ENCODE assay signal across 8 mouse cellular contexts in genomic region chr3:152209177-152209966, GRCm38 (mm10). TPM values are rescaled to one million over a fixed set of nuclear protein-coding genes. Genes with fewer than 3 reads are reported as not detected.
DNase-seq lines count a peak whose midpoint lies in the region; ATAC-seq and TF ChIP-seq lines count a peak whose summit lies in the region.

No protein-coding gene starts in this region.

- TF ChIP-seq POLR2A in heart, adult 2 months (IDR thresholded peaks at IDR 0.05; ENCODE audit: insufficient read depth, low read depth, low read length), result 0 out of 2 replicates have a peak, but pooled peaks have one; percentile 15

- no peak for TF ChIP-seq CTCF in heart, adult 2 months (IDR thresholded peaks at IDR 0.05)

- no peaks in the 10 kb centered on the region for H3K9me3 ChIP-seq in limb, embryonic 11.5 days (ENCODE audit: control insufficient read depth, low read length)
- no peaks in the 10 kb centered on the region for H3K9me3 ChIP-seq in midbrain, embryonic 12.5 days

- peak overlapping the region; percentile 87 for H3K4me3 ChIP-seq in heart, adult 2 months
- H3K4me3 ChIP-seq in limb, embryonic 11.5 days (ENCODE audit: low read depth, low read length), result peak overlapping the region; percentile 96
- peak overlapping the region; percentile 99 for H3K4me3 ChIP-seq in midbrain, embryonic 12.5 days

- peak; percentile 24 for ATAC-seq in limb, embryonic 11.5 days (ENCODE audit: insufficient number of reproducible peaks, low FRiP score, low TSS enrichment, low read depth)
- ATAC-seq in midbrain, embryonic 12.5 days (ENCODE audit: low FRiP score, low read depth), result peak; percentile 39; the same call in 1 of the 2 replicates

- peaks cover 14% of the 10 kb centered on the region for H3K4me1 ChIP-seq in heart, adult 2 months (ENCODE audit: control insufficient read depth, insufficient read depth, low read length)
- peaks cover 9% of the 10 kb centered on the region; the same call in 1 of the 2 replicates for H3K4me1 ChIP-seq in limb, embryonic 11.5 days (ENCODE audit: control insufficient read depth, insufficient read depth, low read length)
- peaks cover 27% of the 10 kb centered on the region for H3K4me1 ChIP-seq in midbrain, embryonic 12.5 days

- no peaks in the 10 kb centered on the region for H3K27me3 ChIP-seq in heart, adult 2 months (ENCODE audit: control insufficient read depth, insufficient read depth, low read length)
- H3K27me3 ChIP-seq in limb, embryonic 11.5 days (ENCODE audit: control insufficient read depth, insufficient read depth, low read length), result no peaks in the 10 kb centered on the region
- no peaks in the 10 kb centered on the region for H3K27me3 ChIP-seq in midbrain, embryonic 12.5 days

- peaks cover 18% of the 10 kb centered on the region for H3K36me3 ChIP-seq in heart, adult 2 months (ENCODE audit: control insufficient read depth, insufficient read depth, low read length)
- H3K36me3 ChIP-seq in limb, embryonic 11.5 days (ENCODE audit: control insufficient read depth, insufficient read depth, low read length), result no peaks in the 10 kb centered on the region
- no peaks in the 10 kb centered on the region for H3K36me3 ChIP-seq in midbrain, embryonic 12.5 days

- 0 out of 2 replicates have a peak, but pooled peaks have one; percentile 56 for TF ChIP-seq EP300 in heart, adult 2 months (IDR thresholded peaks at IDR 0.05; ENCODE audit: insufficient read depth, low read depth, low read length)

- peak; percentile 39 for DNase-seq in spleen, adult 12 weeks (ENCODE audit: low spot score)
- DNase-seq in spleen, postnatal 36 days (ENCODE audit: low spot score in 2 of 2), result no peak
- DNase-seq in adrenal gland, postnatal 4 days (ENCODE audit: low spot score in 2 of 2), result peak; percentile 10 to 33
- DNase-seq in heart, adult 2 months, result no peak
- DNase-seq in limb, embryonic 11.5 days (ENCODE audit: low spot score), result no peak
- DNase-seq in spleen, adult 18-20 months, result no peak
- no peak for DNase-seq in frontal cortex, postnatal 14 days (ENCODE audit: low spot score in 2 of 2)

- 3% methylated on average over 25 of the region's 25 CpGs for WGBS in heart, adult 2 months
- WGBS in limb, embryonic 11.5 days, result 8% methylated on average over 25 of the region's 25 CpGs
- WGBS in midbrain, embryonic 12.5 days, result 9% methylated on average over 25 of the region's 25 CpGs

- peaks cover 10% of the 10 kb centered on the region for H3K79me2 ChIP-seq in heart, adult 2 months (replicated peaks; ENCODE audit: control insufficient read depth, insufficient read depth, low read length)

- intact Hi-C loops in heart, adult 2 months (cut with DNase I), result no loop called here

- H3K9ac ChIP-seq in heart, adult 2 months (ENCODE audit: low read depth, low read length), result peak overlapping the region; percentile 96
- peak overlapping the region; percentile 100 for H3K9ac ChIP-seq in limb, embryonic 11.5 days (ENCODE audit: low read length)
- peak overlapping the region; percentile 96 for H3K9ac ChIP-seq in midbrain, embryonic 12.5 days (replicated peaks)

- peak overlapping the region; percentile 94 for H3K27ac ChIP-seq in heart, adult 2 months
- peak overlapping the region; percentile 99 for H3K27ac ChIP-seq in limb, embryonic 11.5 days (replicated peaks; ENCODE audit: low read depth, low read length)
- peak overlapping the region; percentile 100 for H3K27ac ChIP-seq in midbrain, embryonic 12.5 days (replicated peaks)

- H3K4me2 ChIP-seq in limb, embryonic 11.5 days (ENCODE audit: low read depth, severe bottlenecking), result peak overlapping the region; percentile 60
- peak overlapping the region; percentile 77 for H3K4me2 ChIP-seq in midbrain, embryonic 12.5 days (replicated peaks)

RNA-seq across cellular contexts. Expression of gene Dnajb4, which starts 0.7 kb away (rescaled TPM):
- 10 to 100 TPM; 40.6 to 41.5 TPM for total RNA-seq in adrenal gland, postnatal 4 days (2021)
- total RNA-seq in heart, adult 2 months (2021), result 100 to 1,000 TPM in 1 of 2 experiments, 10 to 100 TPM in 1; 98.4 to 102 TPM
- polyA plus RNA-seq in heart, adult 2 months (2012; rRNA removed), result 18.1 and 43.8 TPM in 2 replicates
- polyA plus RNA-seq in limb, embryonic 11.5 days (2014; fragmentation: Nextera tagmentation; extraction: Ambion mirVana), result 32.4 and 33.2 TPM in 2 replicates
- polyA plus RNA-seq in midbrain, embryonic 12.5 days (2016; fragmentation: Nextera tagmentation; extraction: Ambion mirVana), result 27.4 and 31.2 TPM in 2 replicates

RNA-seq across cellular contexts. Expression of gene Fubp1, which starts 0.8 kb away (rescaled TPM):
- total RNA-seq in adrenal gland, postnatal 4 days (2021), result 100 to 1,000 TPM; 158 to 202 TPM
- total RNA-seq in heart, adult 2 months (2021), result 10 to 100 TPM; 54.2 to 58.0 TPM
- 39.4 and 61.3 TPM in 2 replicates for polyA plus RNA-seq in heart, adult 2 months (2012; rRNA removed)
- 452 and 482 TPM in 2 replicates for polyA plus RNA-seq in limb, embryonic 11.5 days (2014; fragmentation: Nextera tagmentation; extraction: Ambion mirVana)
- 393 and 419 TPM in 2 replicates for polyA plus RNA-seq in midbrain, embryonic 12.5 days (2016; fragmentation: Nextera tagmentation; extraction: Ambion mirVana)

RNA-seq across cellular contexts. Expression of gene Gipc2, which starts 43.3 kb away (rescaled TPM):
- total RNA-seq in adrenal gland, postnatal 4 days (2021), result 1 to 10 TPM in 1 of 2 experiments, under 1 TPM in 1; 0.76 to 5.0 TPM
- total RNA-seq in heart, adult 2 months (2021), result 1 to 10 TPM; 3.5 to 6.1 TPM
- polyA plus RNA-seq in heart, adult 2 months (2012; rRNA removed), result 4.8 and 5.2 TPM in 2 replicates
- 3.0 and 3.3 TPM in 2 replicates for polyA plus RNA-seq in limb, embryonic 11.5 days (2014; fragmentation: Nextera tagmentation; extraction: Ambion mirVana)
- polyA plus RNA-seq in midbrain, embryonic 12.5 days (2016; fragmentation: Nextera tagmentation; extraction: Ambion mirVana), result 1.5 and 2.4 TPM in 2 replicates

RNA-seq across cellular contexts. Expression of gene Nexn, which starts 56.8 kb away (rescaled TPM):
- total RNA-seq in adrenal gland, postnatal 4 days (2021), result 10 to 100 TPM in 1 of 2 experiments, 1 to 10 TPM in 1; 8.2 to 14.1 TPM
- total RNA-seq in heart, adult 2 months (2021), result 100 to 1,000 TPM; 316 to 339 TPM
- 16.4 and 27.2 TPM in 2 replicates for polyA plus RNA-seq in heart, adult 2 months (2012; rRNA removed)
- 8.7 and 9.1 TPM in 2 replicates for polyA plus RNA-seq in limb, embryonic 11.5 days (2014; fragmentation: Nextera tagmentation; extraction: Ambion mirVana)
- polyA plus RNA-seq in midbrain, embryonic 12.5 days (2016; fragmentation: Nextera tagmentation; extraction: Ambion mirVana), result 5.4 and 7.0 TPM in 2 replicates

Comparison
In these comparisons a context has a peak if more than half of its experiments do, and no peak if none do; other contexts are left out.
1. DNase-seq: peak in spleen, adult 12 weeks (single experiment) and adrenal gland, postnatal 4 days (2 of 2); none in spleen, postnatal 36 days (0 of 2), heart, adult 2 months (0 of 2), limb, embryonic 11.5 days (single experiment), spleen, adult 18-20 months (0 of 2) and frontal cortex, postnatal 14 days (0 of 2).
2. Peak in every context shown above with its lines, with median percentiles within 50 percentile points of each other: H3K27ac ChIP-seq, H3K4me3 ChIP-seq and H3K9ac ChIP-seq.